Mouse (Mus musculus): ENCODE results near the gene Gm49405. TPM values are rescaled to one million over a fixed set of nuclear protein-coding genes. Genes with fewer than 3 reads are reported as not detected.
A peak's percentile ranks its signal among the peaks of the same experiment; 100 is the strongest.
"Not testable (repeated sequence)": the region's sequence is repeated elsewhere in the genome, so short reads cannot be mapped to it uniquely, and the experiment has no call there.

Gm49405 gene
- polyA plus RNA-seq, 1 experiment from 2014 or later: 4.2 TPM

DNA sequence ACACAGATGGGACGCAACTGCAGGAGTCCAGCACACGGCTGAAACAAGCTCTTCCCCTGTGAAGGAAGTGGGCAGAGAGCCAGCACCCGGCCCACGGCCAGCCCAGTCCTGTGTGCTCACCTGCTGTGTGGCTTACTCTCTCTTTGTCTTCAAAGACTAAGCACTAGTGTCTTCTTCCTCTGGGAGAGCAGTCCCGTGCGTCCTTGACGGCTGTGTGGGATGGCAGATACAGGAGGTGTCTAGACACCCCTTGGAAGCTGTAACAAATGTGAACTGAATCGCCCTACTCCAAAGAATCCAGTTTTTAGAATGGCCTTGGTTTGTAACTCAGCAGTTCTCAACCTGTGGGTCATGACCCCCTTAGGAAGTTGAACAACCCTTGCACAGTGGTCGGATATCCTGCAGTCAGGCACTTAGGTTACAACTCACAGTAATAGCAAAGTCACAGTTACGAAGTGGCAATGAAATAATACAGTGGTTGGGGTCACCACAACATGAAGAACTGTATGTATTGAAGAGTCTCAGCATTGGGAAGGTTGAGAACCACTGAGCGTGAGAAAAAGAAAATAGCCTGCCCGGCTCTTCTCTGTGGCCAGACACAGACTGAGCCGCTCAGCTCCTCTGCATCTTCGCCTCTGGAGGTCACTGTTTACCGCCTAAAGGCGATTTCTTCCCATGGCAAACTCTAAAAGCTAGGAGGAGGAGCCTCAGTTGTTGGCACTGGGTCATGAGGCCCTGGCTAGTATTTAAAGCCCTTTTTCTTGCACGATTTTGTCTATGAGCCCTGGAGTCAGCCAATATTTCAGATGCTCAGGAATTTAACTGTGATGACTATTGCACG lies 18.5 kb downstream of the Gm49405 start:
- no peaks in the 10 kb centered on the region for H3K27me3 ChIP-seq
- H3K4me2 ChIP-seq (replicated peaks): no peak overlapping the region
- peak; percentile 52; the same call in 1 of the 2 replicates for ATAC-seq (ENCODE audit: low FRiP score)
- H3K27ac ChIP-seq: no peak overlapping the region
- no peak overlapping the region for H3K9ac ChIP-seq
- H3K36me3 ChIP-seq: no peaks in the 10 kb centered on the region
- H3K9me3 ChIP-seq (replicated peaks): no peaks in the 10 kb centered on the region
- no peak overlapping the region for H3K4me3 ChIP-seq
- WGBS: 31% methylated on average over 18 of the region's 18 CpGs
- H3K4me1 ChIP-seq: no peaks in the 10 kb centered on the region

DNA sequence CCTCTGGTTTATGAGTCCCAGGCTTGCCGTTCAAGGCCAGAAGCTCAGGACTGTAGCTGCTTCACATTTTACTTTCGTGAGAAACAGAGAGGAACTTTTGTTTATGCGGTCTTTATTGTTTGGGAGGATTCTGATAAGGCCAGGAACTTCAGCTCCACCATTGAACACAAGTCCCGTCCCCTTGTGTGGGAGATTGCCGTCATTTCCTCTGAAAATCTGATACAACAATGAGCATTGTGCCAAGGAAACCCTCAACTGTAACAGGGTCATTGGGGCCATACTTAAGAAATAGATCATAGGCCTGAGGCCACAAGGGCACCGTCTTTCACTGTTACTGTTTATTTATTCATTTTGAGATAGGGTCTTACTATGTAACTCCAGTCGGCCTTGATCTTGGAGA lies 22.8 kb downstream of the Gm49405 start:
- Histone ChIP-seq H3K27me3 (no peaks in the 10 kb centered on the region), H3K4me3 (no peak overlapping the region), H3K9ac (no peak overlapping the region), H3K4me1 (no peaks in the 10 kb centered on the region), H3K9me3 (replicated peaks) (peaks cover 4% of the 10 kb centered on the region; the same call in 1 of the 2 replicates), H3K36me3 (no peaks in the 10 kb centered on the region), H3K27ac (no peak overlapping the region), H3K4me2 (replicated peaks) (no peak overlapping the region)
- no peak for ATAC-seq (ENCODE audit: low FRiP score)
- WGBS: 78% methylated on average over 7 of the region's 7 CpGs

DNA sequence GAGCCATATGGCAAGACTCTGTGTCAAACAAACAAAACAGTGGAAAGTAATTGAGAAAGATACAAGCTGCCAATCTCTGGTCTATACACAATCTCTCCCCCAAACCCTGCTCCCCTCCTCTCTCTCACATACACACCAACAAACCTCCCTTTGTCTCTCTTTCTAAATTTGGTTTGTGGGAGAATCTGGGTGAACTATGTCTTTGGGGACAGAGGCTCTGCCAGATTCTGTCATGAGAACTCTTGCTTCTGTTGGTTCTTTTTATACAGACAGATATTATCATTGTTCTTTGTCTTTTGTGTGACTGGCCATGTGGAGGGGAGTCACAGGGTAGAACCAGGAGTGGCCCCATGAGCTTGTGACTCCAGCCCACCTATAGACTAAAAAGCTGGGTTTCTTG lies 27.1 kb downstream of the Gm49405 start:
- no peak overlapping the region for H3K27ac ChIP-seq
- H3K9ac ChIP-seq: no peak overlapping the region
- ATAC-seq (ENCODE audit: low FRiP score): no peak
- H3K27me3 ChIP-seq: no peaks in the 10 kb centered on the region
- no peaks in the 10 kb centered on the region for H3K4me1 ChIP-seq
- H3K4me3 ChIP-seq: no peak overlapping the region
- H3K36me3 ChIP-seq: no peaks in the 10 kb centered on the region
- no peak overlapping the region for H3K4me2 ChIP-seq (replicated peaks)
- H3K9me3 ChIP-seq (replicated peaks): peaks cover 4% of the 10 kb centered on the region; the same call in 1 of the 2 replicates

DNA sequence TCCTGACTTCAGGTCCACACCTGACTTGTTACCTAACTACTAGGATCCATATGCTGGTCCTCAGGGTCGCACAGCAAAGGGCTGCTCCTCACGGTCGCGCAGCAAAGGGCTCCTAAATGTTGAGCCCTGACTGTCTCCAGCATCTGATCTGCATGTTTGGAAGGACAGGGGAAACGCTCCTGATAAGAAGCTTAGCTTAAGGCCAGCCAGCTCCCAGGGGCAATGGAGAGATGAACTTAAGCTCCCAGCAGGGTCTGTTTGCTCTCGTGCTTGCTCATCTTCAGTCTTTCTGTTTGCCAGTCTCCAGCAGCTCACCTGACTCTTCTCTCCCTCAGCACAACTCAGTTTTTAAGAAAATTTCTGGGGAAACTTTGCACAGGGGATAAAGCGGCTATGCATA lies 32.2 kb downstream of the Gm49405 start:
- H3K9me3 ChIP-seq (replicated peaks): no peaks in the 10 kb centered on the region
- no peaks in the 10 kb centered on the region for H3K36me3 ChIP-seq
- H3K4me3 ChIP-seq: no peak overlapping the region
- H3K9ac ChIP-seq: no peak overlapping the region
- no peak overlapping the region for H3K27ac ChIP-seq
- peaks cover 10% of the 10 kb centered on the region for H3K4me1 ChIP-seq
- no peaks in the 10 kb centered on the region for H3K27me3 ChIP-seq
- WGBS: 59% methylated on average over 7 of the region's 7 CpGs
- ATAC-seq (ENCODE audit: low FRiP score): no peak
- no peak overlapping the region for H3K4me2 ChIP-seq (replicated peaks)

DNA sequence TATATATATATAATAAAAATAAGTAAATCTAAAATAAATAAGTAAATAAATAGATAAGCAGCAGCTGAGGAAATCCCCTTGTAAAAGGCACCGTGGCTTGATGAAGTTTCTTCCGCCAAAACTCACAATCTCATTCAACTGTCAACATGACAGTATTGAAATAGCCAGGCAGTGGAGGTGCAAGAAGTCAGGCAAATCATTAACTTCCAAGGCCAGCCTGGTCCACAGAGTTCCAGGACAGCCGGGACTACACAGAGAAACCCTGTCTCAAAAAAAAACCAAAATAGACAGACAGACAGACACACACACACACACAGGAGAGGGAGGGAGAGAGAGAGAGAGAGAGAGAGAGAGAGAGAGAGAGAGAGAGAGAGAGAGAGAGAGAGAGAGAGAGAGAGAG lies 32.9 kb downstream of the Gm49405 start:
- 78% methylated on average over 3 of the region's 3 CpGs for WGBS
- no peak for ATAC-seq (ENCODE audit: low FRiP score)
- Histone ChIP-seq H3K27me3 (no peaks in the 10 kb centered on the region), H3K4me1 (peaks cover 16% of the 10 kb centered on the region), H3K9ac (no peak overlapping the region), H3K9me3 (replicated peaks) (no peaks in the 10 kb centered on the region), H3K4me2 (replicated peaks) (no peak overlapping the region), H3K4me3 (no peak overlapping the region), H3K36me3 (no peaks in the 10 kb centered on the region), H3K27ac (no peak overlapping the region)

DNA sequence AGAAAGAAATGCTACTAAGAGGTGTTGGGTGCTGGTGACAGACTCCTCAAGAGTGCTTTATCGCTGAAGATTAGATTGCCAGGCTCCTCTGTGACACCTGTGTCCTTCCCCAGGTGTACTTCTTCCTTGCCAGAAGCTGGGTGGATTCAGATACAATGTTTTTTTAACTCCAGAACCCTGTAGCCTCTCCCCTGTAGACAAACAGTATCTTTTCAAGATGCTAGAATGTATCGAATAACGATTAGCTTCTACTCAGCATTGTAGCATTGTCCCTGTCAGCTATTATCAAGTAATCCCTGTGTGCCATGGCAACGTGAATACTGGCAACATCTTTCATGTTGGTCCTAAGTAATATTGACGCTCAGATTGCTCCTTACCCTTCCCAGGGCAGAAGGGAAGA lies 33.3 kb downstream of the Gm49405 start:
- Histone ChIP-seq H3K36me3 (no peaks in the 10 kb centered on the region), H3K4me3 (no peak overlapping the region), H3K27me3 (no peaks in the 10 kb centered on the region), H3K9ac (no peak overlapping the region), H3K27ac (no peak overlapping the region), H3K4me1 (peaks cover 17% of the 10 kb centered on the region), H3K9me3 (replicated peaks) (no peaks in the 10 kb centered on the region), H3K4me2 (replicated peaks) (no peak overlapping the region)
- 70% methylated on average over 5 of the region's 5 CpGs for WGBS
- no peak for ATAC-seq (ENCODE audit: low FRiP score)

DNA sequence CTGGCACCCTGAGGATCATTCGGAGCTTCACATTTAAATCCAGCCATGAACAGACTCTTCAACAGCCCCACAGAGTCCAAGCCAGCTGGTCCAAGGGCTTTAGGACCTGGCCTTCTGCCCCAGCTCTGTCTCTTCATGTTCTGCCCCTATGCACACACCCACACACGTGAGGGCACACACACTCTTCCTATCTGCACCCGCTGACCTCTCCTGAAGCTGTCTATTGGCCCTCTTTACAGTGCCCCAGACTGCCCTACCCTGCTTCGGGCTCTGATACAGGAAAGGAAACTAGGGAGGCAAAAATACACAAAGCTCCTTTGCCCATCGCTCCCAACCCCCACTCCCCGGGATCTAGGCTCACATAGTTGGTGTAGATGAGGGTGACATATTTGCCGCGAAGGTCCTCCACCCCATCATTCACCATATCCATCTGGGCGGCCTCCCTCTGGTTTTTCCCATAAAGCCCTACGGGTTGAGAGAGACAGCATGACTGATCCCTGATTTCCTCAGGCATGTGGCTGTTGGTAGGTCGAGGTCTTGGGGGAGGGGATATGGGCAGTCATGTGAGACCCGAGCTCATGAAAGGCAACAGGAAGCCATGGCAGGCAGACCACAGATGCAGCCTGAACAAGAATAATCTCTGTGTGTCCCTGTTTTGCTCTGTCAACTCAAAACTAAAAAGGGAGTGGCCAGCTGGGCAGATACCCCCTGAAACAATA lies 36.1 kb downstream of the Gm49405 start:
- Histone ChIP-seq H3K4me3 (no peak overlapping the region), H3K36me3 (no peaks in the 10 kb centered on the region), H3K4me2 (replicated peaks) (peak overlapping the region; percentile 17; the same call in 1 of the 2 replicates), H3K4me1 (peaks cover 17% of the 10 kb centered on the region), H3K9me3 (replicated peaks) (no peaks in the 10 kb centered on the region), H3K9ac (no peak overlapping the region), H3K27ac (no peak overlapping the region), H3K27me3 (no peaks in the 10 kb centered on the region)
- ATAC-seq (ENCODE audit: low FRiP score): no peak
- WGBS: 71% methylated on average over 12 of the region's 12 CpGs

DNA sequence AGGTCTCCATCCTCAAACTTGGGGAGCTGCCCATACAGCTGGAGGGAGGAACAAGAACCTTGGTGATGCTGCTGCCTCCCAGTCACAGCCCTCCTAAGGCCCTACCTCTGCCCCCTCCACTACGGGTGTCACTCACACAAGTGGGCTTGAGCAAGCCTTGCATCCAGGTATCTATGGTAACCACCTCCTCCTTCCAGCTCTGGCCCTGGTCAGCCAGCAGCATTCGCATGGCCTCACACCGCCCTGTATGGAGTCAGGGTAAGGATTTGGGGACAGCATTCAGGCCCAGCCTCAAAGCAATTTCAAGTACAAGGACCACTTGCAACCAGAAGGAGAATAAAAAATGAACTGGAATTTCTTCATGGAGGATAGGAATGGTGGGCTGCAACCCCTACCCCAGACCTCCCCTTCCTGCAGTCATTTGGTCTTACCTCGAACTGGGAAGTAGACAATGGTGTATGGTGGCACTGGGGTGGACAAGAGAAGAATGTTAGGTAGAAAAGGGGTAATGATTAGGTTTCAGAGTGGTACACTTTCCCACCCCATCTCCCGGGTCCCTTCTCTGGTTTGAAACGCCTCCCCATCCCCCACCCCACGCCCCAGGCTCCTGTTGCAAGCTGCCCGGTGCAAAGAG lies 36.8 kb downstream of the Gm49405 start:
- 0 out of 2 replicates have a peak overlapping the region, but pooled peaks have one; percentile 49 for H3K27ac ChIP-seq
- peak overlapping the region; percentile 57 for H3K4me3 ChIP-seq
- not testable (repeated sequence) for H3K27me3 ChIP-seq; H3K9me3 ChIP-seq (replicated peaks); H3K36me3 ChIP-seq
- H3K4me2 ChIP-seq (replicated peaks): peak overlapping the region; percentile 69
- WGBS: 23% methylated on average over 7 of the region's 8 CpGs
- ATAC-seq (ENCODE audit: low FRiP score): peak; percentile 50
- H3K9ac ChIP-seq: peak overlapping the region; percentile 73
- peaks cover 17% of the 10 kb centered on the region for H3K4me1 ChIP-seq

DNA sequence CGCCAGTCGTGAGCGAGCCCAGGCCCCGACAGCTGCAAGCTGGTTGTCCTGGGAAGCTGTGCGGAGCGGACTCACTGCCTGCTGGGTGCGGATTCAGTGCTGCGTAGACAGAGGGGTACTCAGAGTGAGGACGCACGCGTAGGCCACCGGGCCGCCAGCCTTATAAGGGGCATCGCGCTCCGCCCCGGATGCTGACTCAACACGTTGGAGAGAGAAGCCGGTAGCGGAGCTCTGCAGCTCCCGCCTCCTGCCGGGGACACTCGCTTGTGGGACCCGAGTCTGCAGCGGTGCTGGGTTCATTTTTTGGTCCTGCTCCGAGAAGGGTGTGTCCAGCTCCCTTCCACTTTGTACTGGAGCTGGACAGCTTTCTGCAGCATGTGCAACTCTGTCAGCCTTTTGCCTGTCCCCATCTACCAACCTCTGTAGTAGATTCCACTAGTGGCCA lies 37.4 kb downstream of the Gm49405 start, which contains the start of gene Gstp1:
TSS of gene Gstp1 (minus strand) at position 198 of the 445 bp plus-strand sequence.
- Histone ChIP-seq H3K36me3 (no peaks in the 10 kb centered on the region), H3K4me2 (replicated peaks) (peak within 1 kb of the TSS; percentile 69), H3K4me3 (peak within 1 kb of the TSS; percentile 57), H3K9me3 (replicated peaks) (no peaks in the 10 kb centered on the region), H3K4me1 (peaks cover 17% of the 10 kb centered on the region), H3K27me3 (no peaks in the 10 kb centered on the region), H3K9ac (peak within 1 kb of the TSS; percentile 73), H3K27ac (0 out of 2 replicates have a peak within 1 kb of the TSS, but pooled peaks have one; percentile 49)
- peak; percentile 81 for ATAC-seq (ENCODE audit: low FRiP score)
- WGBS: under 1% methylated on average over 26 of the region's 26 CpGs

DNA sequence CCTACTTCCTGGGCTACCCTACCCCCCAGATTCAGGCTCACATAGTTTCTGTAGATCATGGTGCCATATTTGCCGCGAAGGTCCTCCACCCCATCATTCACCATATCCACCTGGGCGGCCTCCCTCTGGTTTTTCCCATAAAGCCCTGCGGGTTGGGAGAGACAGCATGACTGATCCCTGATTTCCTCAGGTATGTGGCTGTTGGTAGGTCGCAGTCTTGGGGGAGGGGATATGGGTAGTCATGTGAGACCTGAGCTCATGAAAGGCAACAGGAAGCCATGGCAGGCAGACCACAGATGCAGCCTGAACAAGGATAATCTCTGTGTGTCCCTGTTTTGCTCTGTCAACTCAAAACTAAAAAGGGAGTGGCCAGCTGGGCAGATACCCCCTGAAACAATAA lies 40.5 kb downstream of the Gm49405 start:
- not testable (repeated sequence) for H3K36me3 ChIP-seq; H3K4me2 ChIP-seq (replicated peaks); H3K4me3 ChIP-seq; H3K9ac ChIP-seq; H3K27ac ChIP-seq; H3K27me3 ChIP-seq; ATAC-seq (ENCODE audit: low FRiP score); H3K9me3 ChIP-seq (replicated peaks)
- peaks cover 17% of the 10 kb centered on the region for H3K4me1 ChIP-seq
- WGBS: 86% methylated on average over 5 of the region's 5 CpGs

DNA sequence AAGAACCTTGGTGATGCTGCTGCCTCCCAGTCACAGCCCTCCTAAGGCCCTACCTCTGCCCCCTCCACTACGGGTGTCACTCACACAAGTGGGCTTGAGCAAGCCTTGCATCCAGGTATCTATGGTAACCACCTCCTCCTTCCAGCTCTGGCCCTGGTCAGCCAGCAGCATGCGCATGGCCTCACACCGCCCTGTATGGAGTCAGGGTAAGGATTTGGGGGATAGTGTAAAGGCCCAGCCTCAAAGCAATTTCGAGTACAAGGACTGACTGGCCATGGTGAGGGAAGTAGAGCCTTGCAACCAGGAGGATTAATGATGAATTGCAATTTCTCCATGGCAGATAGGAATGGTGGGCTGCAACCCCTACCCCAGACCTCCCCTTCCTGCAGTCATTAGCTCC lies 41.1 kb downstream of the Gm49405 start:
- not testable (repeated sequence) for H3K27ac ChIP-seq; H3K36me3 ChIP-seq; H3K4me2 ChIP-seq (replicated peaks); H3K9me3 ChIP-seq (replicated peaks); ATAC-seq (ENCODE audit: low FRiP score); H3K9ac ChIP-seq; H3K27me3 ChIP-seq; H3K4me3 ChIP-seq
- H3K4me1 ChIP-seq: peaks cover 14% of the 10 kb centered on the region
- 85% methylated on average over 3 of the region's 4 CpGs for WGBS

DNA sequence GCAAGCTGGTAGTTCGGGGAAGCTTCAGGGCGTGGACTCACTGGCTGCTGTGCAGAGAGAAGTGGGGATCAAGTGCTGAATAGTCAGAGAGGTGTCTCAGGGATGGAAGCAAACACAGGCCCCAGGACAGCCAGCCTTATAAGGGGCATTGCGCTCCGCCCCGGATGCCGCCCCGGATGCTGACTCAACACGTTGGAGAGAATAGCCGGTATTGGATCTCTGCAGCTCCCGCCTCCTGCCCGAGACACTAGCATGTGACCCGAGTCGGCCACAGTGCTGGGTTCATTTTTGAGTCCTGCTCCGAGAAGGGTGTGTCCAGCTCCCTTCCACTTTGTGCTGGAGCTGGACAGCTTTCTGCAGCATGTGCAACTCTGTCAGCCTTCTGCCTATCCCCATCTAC lies 41.7 kb downstream of the Gm49405 start:
- no peak overlapping the region for H3K4me2 ChIP-seq (replicated peaks)
- no peak overlapping the region for H3K27ac ChIP-seq
- ATAC-seq (ENCODE audit: low FRiP score): no peak
- no peak overlapping the region for H3K9ac ChIP-seq
- no peak overlapping the region for H3K4me3 ChIP-seq
- H3K9me3 ChIP-seq (replicated peaks): no peaks in the 10 kb centered on the region
- no peaks in the 10 kb centered on the region for H3K36me3 ChIP-seq
- no peaks in the 10 kb centered on the region; the same call in 1 of the 2 replicates for H3K27me3 ChIP-seq
- 71% methylated on average over 14 of the region's 14 CpGs for WGBS
- peaks cover 11% of the 10 kb centered on the region for H3K4me1 ChIP-seq
